27 mouse cellular contexts compared by ENCODE assay signal in genomic region chr7:34685801-34686200, GRCm38 (mm10). TPM values are rescaled to one million over a fixed set of nuclear protein-coding genes. Genes with fewer than 3 reads are reported as not detected.
DNase-seq lines count a peak whose midpoint lies in the region; ATAC-seq and TF ChIP-seq lines count a peak whose summit lies in the region.
"Had no signal": no experiment of that assay in that cellular context is flagged by ENCODE, and none has a peak within 500 bp of the region (broad histone marks: within the 10 kb centered on the region; RNA-seq: fewer than 3 reads in every experiment).

No protein-coding gene starts in this region.

- no peak for TF ChIP-seq CTCF in hindbrain, postnatal 0 days (IDR thresholded peaks at IDR 0.05; ENCODE audit: low read depth)
- TF ChIP-seq CTCF in brain, embryonic 14.5 days (IDR thresholded peaks at IDR 0.05; ENCODE audit: borderline replicate concordance, extremely low read depth, insufficient read depth, insufficient read length) = no peak

- TF ChIP-seq POLR2A in brain, embryonic 14.5 days (IDR thresholded peaks at IDR 0.05; ENCODE audit: borderline replicate concordance, extremely low read depth, insufficient read depth, insufficient read length, poor library complexity, severe bottlenecking) = no peak

- no peaks in the 10 kb centered on the region for H3K9me3 ChIP-seq in hindbrain, embryonic 12.5 days (replicated peaks)
- H3K9me3 ChIP-seq in hindbrain, postnatal 0 days (ENCODE audit: low read length) = no peaks in the 10 kb centered on the region
- H3K9me3 ChIP-seq in midbrain, embryonic 14.5 days (ENCODE audit: control insufficient read depth, low read length) = no peaks in the 10 kb centered on the region
- no peaks in the 10 kb centered on the region for H3K9me3 ChIP-seq in midbrain, embryonic 10.5 days (replicated peaks)
- H3K9me3 ChIP-seq: embryonic facial prominence, embryonic 10.5 days; embryonic facial prominence, embryonic 13.5 days; forebrain, embryonic 15.5 days; heart, embryonic 10.5 days; heart, embryonic 13.5 days; hindbrain, embryonic 15.5 days had no signal

- no peak overlapping the region for H3K4me3 ChIP-seq in hindbrain, embryonic 12.5 days
- H3K4me3 ChIP-seq in hindbrain, postnatal 0 days (ENCODE audit: low read length) = no peak overlapping the region
- H3K4me3 ChIP-seq in midbrain, embryonic 14.5 days (replicated peaks; ENCODE audit: low read depth, low read length) = no peak overlapping the region
- no peak overlapping the region for H3K4me3 ChIP-seq in midbrain, embryonic 10.5 days
- H3K4me3 ChIP-seq: embryonic facial prominence, embryonic 10.5 days; embryonic facial prominence, embryonic 13.5 days; erythroblast, embryonic 14.5 days; forebrain, embryonic 15.5 days; heart, adult 2 months; heart, embryonic 10.5 days; heart, embryonic 13.5 days; hindbrain, embryonic 15.5 days had no signal

- H3K27me3 ChIP-seq in hindbrain, embryonic 12.5 days = peaks cover 13% of the 10 kb centered on the region; the same call in 1 of the 2 replicates
- H3K27me3 ChIP-seq in hindbrain, postnatal 0 days (ENCODE audit: insufficient read depth, low read length) = no peaks in the 10 kb centered on the region
- no peaks in the 10 kb centered on the region for H3K27me3 ChIP-seq in midbrain, embryonic 14.5 days (ENCODE audit: control insufficient read depth, insufficient read depth, low read length)
- H3K27me3 ChIP-seq in midbrain, embryonic 10.5 days (ENCODE audit: low read depth, poor library complexity, severe bottlenecking) = no peaks in the 10 kb centered on the region; the same call in 1 of the 2 replicates
- H3K27me3 ChIP-seq: forebrain, embryonic 15.5 days; hindbrain, embryonic 15.5 days had no signal

- H3K4me1 ChIP-seq in hindbrain, embryonic 12.5 days = peaks cover 46% of the 10 kb centered on the region
- no peaks in the 10 kb centered on the region for H3K4me1 ChIP-seq in hindbrain, postnatal 0 days (ENCODE audit: insufficient read depth, low read length)
- peaks cover 29% of the 10 kb centered on the region for H3K4me1 ChIP-seq in midbrain, embryonic 14.5 days (ENCODE audit: control insufficient read depth, insufficient read depth, low read length)
- H3K4me1 ChIP-seq in midbrain, embryonic 10.5 days = peaks cover 44% of the 10 kb centered on the region

- DNase-seq in hindbrain, postnatal 0 days (ENCODE audit: low spot score) = no peak
- no peak for DNase-seq in midbrain, embryonic 14.5 days
- no peak for DNase-seq in midbrain, embryonic 10.5 days (ENCODE audit: low spot score)
- DNase-seq in brain, embryonic 14.5 days (ENCODE audit: low read depth) = peak; percentile 52
- DNase-seq: adrenal gland, postnatal 10 days; adrenal gland, postnatal 36 days; cerebellum, adult 11 months; cerebellum, adult 8-10 months; cerebellum, postnatal 10 days; cerebellum, postnatal 36 days; embryo, embryonic 11 days; gastrocnemius, postnatal 10 days; gastrocnemius, postnatal 36 days; heart, adult 2 months; heart, postnatal 14 days; heart, postnatal 4 days had no signal

- H3K36me3 ChIP-seq in hindbrain, embryonic 12.5 days = no peaks in the 10 kb centered on the region
- H3K36me3 ChIP-seq in hindbrain, postnatal 0 days (ENCODE audit: insufficient read depth, low read length) = no peaks in the 10 kb centered on the region
- no peaks in the 10 kb centered on the region for H3K36me3 ChIP-seq in midbrain, embryonic 14.5 days (ENCODE audit: control insufficient read depth, insufficient read depth, low read length)
- no peaks in the 10 kb centered on the region for H3K36me3 ChIP-seq in midbrain, embryonic 10.5 days
- H3K36me3 ChIP-seq: embryonic facial prominence, embryonic 10.5 days; embryonic facial prominence, embryonic 13.5 days; forebrain, embryonic 15.5 days; heart, embryonic 10.5 days; heart, embryonic 13.5 days; hindbrain, embryonic 15.5 days had no signal

- H3K27ac ChIP-seq in hindbrain, embryonic 12.5 days = peak overlapping the region; percentile 17; the same call in 1 of the 2 replicates
- no peak overlapping the region for H3K27ac ChIP-seq in hindbrain, postnatal 0 days
- H3K27ac ChIP-seq in midbrain, embryonic 14.5 days (replicated peaks; ENCODE audit: low read depth, low read length) = peak overlapping the region; percentile 20
- no peak overlapping the region for H3K27ac ChIP-seq in midbrain, embryonic 10.5 days (replicated peaks)
- H3K27ac ChIP-seq: embryonic facial prominence, embryonic 10.5 days; embryonic facial prominence, embryonic 13.5 days; forebrain, embryonic 15.5 days; heart, adult 2 months; heart, embryonic 10.5 days; heart, embryonic 13.5 days; hindbrain, embryonic 15.5 days had no signal

- no peak overlapping the region for H3K9ac ChIP-seq in hindbrain, embryonic 12.5 days
- no peak overlapping the region for H3K9ac ChIP-seq in hindbrain, postnatal 0 days (replicated peaks; ENCODE audit: low read length)
- no peak overlapping the region for H3K9ac ChIP-seq in midbrain, embryonic 14.5 days (replicated peaks; ENCODE audit: low read length)
- H3K9ac ChIP-seq: embryonic facial prominence, embryonic 13.5 days; forebrain, embryonic 15.5 days; heart, embryonic 13.5 days; hindbrain, embryonic 15.5 days had no signal

- no peak overlapping the region for H3K4me2 ChIP-seq in hindbrain, embryonic 12.5 days (replicated peaks)
- H3K4me2 ChIP-seq in hindbrain, postnatal 0 days (ENCODE audit: low read depth, low read length) = no peak overlapping the region
- no peak overlapping the region for H3K4me2 ChIP-seq in midbrain, embryonic 14.5 days (ENCODE audit: low read length)
- H3K4me2 ChIP-seq: embryonic facial prominence, embryonic 13.5 days; forebrain, embryonic 15.5 days; heart, embryonic 13.5 days; hindbrain, embryonic 15.5 days had no signal

- 35% methylated on average over 7 of the region's 7 CpGs for WGBS in hindbrain, embryonic 12.5 days
- WGBS in hindbrain, postnatal 0 days = 33% methylated on average over 7 of the region's 7 CpGs
- 27% methylated on average over 7 of the region's 7 CpGs for WGBS in midbrain, embryonic 14.5 days
- 43% methylated on average over 7 of the region's 7 CpGs for WGBS in midbrain, embryonic 10.5 days

- no peak for ATAC-seq in hindbrain, embryonic 12.5 days (ENCODE audit: low FRiP score)
- no peak for ATAC-seq in hindbrain, postnatal 0 days
- peak; percentile 37 for ATAC-seq in midbrain, embryonic 14.5 days (ENCODE audit: low FRiP score, low TSS enrichment)
- ATAC-seq in CD4-positive, CD25-positive, alpha-beta regulatory T cell, adult 4 months = no peak
- ATAC-seq: forebrain, embryonic 15.5 days; Patski had no signal

RNA-seq across cellular contexts. Expression of gene Kctd15, which starts 29.3 kb away (rescaled TPM):
- 36.9 and 42.1 TPM in 2 replicates for polyA plus RNA-seq in hindbrain, embryonic 12.5 days (2016; fragmentation: Nextera tagmentation; extraction: Ambion mirVana)
- total RNA-seq in hindbrain, postnatal 0 days (2014; rRNA removed) = 58.7 and 59.7 TPM in 2 replicates
- 12.6 and 13.2 TPM in 2 replicates for polyA plus RNA-seq in hindbrain, postnatal 0 days (2015; fragmentation: Nextera tagmentation; extraction: Ambion mirVana)
- polyA plus RNA-seq in midbrain, embryonic 14.5 days (2014; fragmentation: Nextera tagmentation; extraction: Ambion mirVana) = 17.5 and 29.1 TPM in 2 replicates
- 36.8 and 44.6 TPM in 2 replicates for polyA plus RNA-seq in midbrain, embryonic 10.5 days (2016; fragmentation: Nextera tagmentation; extraction: Ambion mirVana)
- 99.9 and 119 TPM in 2 replicates for polyA plus RNA-seq in brain, embryonic 14.5 days (2012; rRNA removed)
- not detected for polyA plus RNA-seq in CD4-positive, CD25-positive, alpha-beta regulatory T cell, adult 4 months (2017; shearing (Covaris generic))
- total RNA-seq: granulocyte monocyte progenitor cell, adult 5-6 weeks had no signal
- polyA plus RNA-seq: erythroblast, embryonic 14.5 days had no signal

Comparison
In these comparisons a context has a peak if more than half of its experiments do, and no peak if none do; other contexts are left out.
1. H3K27ac ChIP-seq: peak in hindbrain, embryonic 12.5 days (single experiment) and midbrain, embryonic 14.5 days (single experiment); none in hindbrain, postnatal 0 days (single experiment) and midbrain, embryonic 10.5 days (single experiment).
2. RNA of gene Kctd15, which starts 29.3 kb away (polyA plus RNA-seq): 99.9 to 119 TPM in brain, embryonic 14.5 days, 36.8 to 44.6 TPM in midbrain, embryonic 10.5 days, 36.9 to 42.1 TPM in hindbrain, embryonic 12.5 days, 17.5 to 29.1 TPM in midbrain, embryonic 14.5 days and 12.6 to 13.2 TPM in hindbrain, postnatal 0 days; not detected in CD4-positive, CD25-positive, alpha-beta regulatory T cell, adult 4 months; every median in the first group is over 10 times any median in the second.